Mouse (Mus musculus): ENCODE measurements at regions not wholly inside any gene's neighbourhood (a gene's known extent, or its start where the extent isn't known, plus 50 kb on each side); places are given as distances from the start of the nearest gene placed in this dataset.

GRCm38 (mm10) chr2:51321676-51322075 lies 172.8 kb upstream of the Rnd3 start:
- TF ChIP-seq CTCF (IDR thresholded peaks at IDR 0.05) (no peak), POLR2A (IDR thresholded peaks at IDR 0.05; ENCODE audit: insufficient read depth, low read depth, low read length) (no peak), EP300 (IDR thresholded peaks at IDR 0.05; ENCODE audit: insufficient read depth, low read depth, low read length) (no peak)

Data from heart, adult 2 months (tissue).